Mouse (Mus musculus): ENCODE data around the gene A830005F24Rik.

GRCm38 (mm10) chr13:48561481-48561880, 48.1 kb downstream of the A830005F24Rik start:
- TF ChIP-seq CTCF (IDR thresholded peaks at IDR 0.05; ENCODE audit: extremely low read depth, insufficient read depth, low read length) (no peak), POLR2A (IDR thresholded peaks at IDR 0.05; ENCODE audit: extremely low read depth, insufficient read depth, low read length) (no peak)
